Mouse (Mus musculus): ENCODE results near the gene Rangap1. TPM values are rescaled to one million over a fixed set of nuclear protein-coding genes. Genes with fewer than 3 reads are reported as not detected.
A peak's percentile ranks its signal among the peaks of the same experiment; 100 is the strongest.

The Rangap1 gene
- 166 and 178 TPM in 2 replicates for polyA plus RNA-seq (2016; fragmentation: Nextera tagmentation; extraction: Ambion mirVana)

- Histone ChIP-seq H3K27me3 (ENCODE audit: insufficient read depth, poor library complexity, severe bottlenecking) (no peaks in the 10 kb centered on the region), H3K4me3 (peak within 1 kb of the TSS; percentile 75), H3K4me1 (replicated peaks) (peaks cover 26% of the 10 kb centered on the region), H3K27ac (peak within 1 kb of the TSS; percentile 96), H3K9me3 (no peaks in the 10 kb centered on the region), H3K36me3 (0 out of 2 replicates have a peak, but pooled peaks cover 6% of the 10 kb centered on the region)
- DNase-seq (ENCODE audit: low spot score): peak; percentile 83
- under 1% methylated on average over 65 of the region's 65 CpGs for WGBS
Observed at GRCm38 (mm10) chr15:81744992-81745600, at the start of gene Rangap1, which contains the start of gene Zc3h7b. TSS of gene Rangap1 (minus strand) at chr15:81745530. TSS of gene Zc3h7b (plus strand) at chr15:81745057.

- Histone ChIP-seq H3K9me3 (no peaks in the 10 kb centered on the region), H3K27me3 (ENCODE audit: insufficient read depth, poor library complexity, severe bottlenecking) (no peaks in the 10 kb centered on the region), H3K36me3 (peaks cover 90% of the 10 kb centered on the region), H3K4me1 (replicated peaks) (no peaks in the 10 kb centered on the region), H3K4me3 (no peak overlapping the region), H3K27ac (no peak overlapping the region)
- no peak for DNase-seq (ENCODE audit: low spot score)
- 88% methylated on average over 9 of the region's 9 CpGs for WGBS
Observed at GRCm38 (mm10) chr15:81792444-81792843, 47.1 kb upstream of the Rangap1 start.

DNA sequence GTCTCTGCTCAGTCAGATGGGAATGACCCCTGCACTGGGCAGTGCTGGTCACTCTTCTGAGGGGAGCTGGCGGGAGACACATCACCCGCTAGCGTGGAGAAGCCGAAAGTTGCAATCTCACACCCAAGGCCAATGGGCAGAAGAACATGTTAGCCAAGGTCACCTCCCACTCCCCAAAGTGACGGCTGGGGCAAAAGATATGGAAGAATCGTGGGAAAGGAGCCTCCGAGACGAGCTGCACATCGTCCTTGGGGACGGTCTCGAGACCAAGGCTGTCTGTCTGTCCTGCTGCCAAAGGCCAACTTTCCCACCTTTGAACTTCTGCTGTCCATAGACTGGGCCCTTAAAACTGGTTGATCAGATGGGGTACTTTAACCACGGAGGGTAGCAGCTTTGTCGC is 42.2 kb upstream of the Rangap1 start:
- Histone ChIP-seq H3K4me3 (no peak overlapping the region), H3K27ac (no peak overlapping the region), H3K4me1 (replicated peaks) (no peaks in the 10 kb centered on the region), H3K27me3 (ENCODE audit: insufficient read depth, poor library complexity, severe bottlenecking) (no peaks in the 10 kb centered on the region), H3K9me3 (0 out of 2 replicates have a peak, but pooled peaks cover 3% of the 10 kb centered on the region), H3K36me3 (peaks cover 98% of the 10 kb centered on the region)
- 95% methylated on average over 13 of the region's 13 CpGs for WGBS
- no peak for DNase-seq (ENCODE audit: low spot score)

- Histone ChIP-seq H3K4me3 (no peak overlapping the region), H3K27ac (no peak overlapping the region), H3K27me3 (ENCODE audit: insufficient read depth, poor library complexity, severe bottlenecking) (no peaks in the 10 kb centered on the region), H3K9me3 (0 out of 2 replicates have a peak, but pooled peaks cover 3% of the 10 kb centered on the region), H3K36me3 (peaks cover 98% of the 10 kb centered on the region), H3K4me1 (replicated peaks) (no peaks in the 10 kb centered on the region)
- DNase-seq (ENCODE audit: low spot score): no peak
- WGBS: 95% methylated on average over 8 of the region's 8 CpGs
Observed at GRCm38 (mm10) chr15:81785701-81786100, 40.4 kb upstream of the Rangap1 start.

DNA sequence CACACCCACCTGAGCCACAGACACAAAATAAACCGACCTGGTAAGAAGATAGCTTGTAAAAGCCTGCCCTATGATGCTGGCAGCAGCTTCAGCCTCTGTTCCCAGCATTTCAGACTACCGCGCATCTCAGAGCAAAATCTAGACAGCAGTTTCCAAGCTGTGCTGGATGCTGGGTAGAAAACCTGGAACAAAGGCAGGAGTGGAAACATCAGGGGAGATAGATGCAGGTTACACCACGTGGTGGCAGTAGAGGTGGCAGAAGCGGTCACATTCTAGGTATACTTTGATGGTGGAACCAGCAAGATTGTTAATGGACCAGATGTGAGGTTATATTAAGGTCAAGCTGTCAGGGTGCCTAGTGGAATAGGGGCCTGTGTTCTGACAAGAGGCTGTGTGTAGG is 39.4 kb upstream of the Rangap1 start:
- Histone ChIP-seq H3K27me3 (ENCODE audit: insufficient read depth, poor library complexity, severe bottlenecking) (no peaks in the 10 kb centered on the region), H3K9me3 (0 out of 2 replicates have a peak, but pooled peaks cover 3% of the 10 kb centered on the region), H3K4me1 (replicated peaks) (no peaks in the 10 kb centered on the region), H3K4me3 (no peak overlapping the region), H3K36me3 (peaks cover 98% of the 10 kb centered on the region), H3K27ac (no peak overlapping the region)
- no peak for DNase-seq (ENCODE audit: low spot score)
- WGBS: 76% methylated on average over 5 of the region's 5 CpGs

GRCm38 (mm10) chr15:81781816-81782215 is 36.5 kb upstream of the Rangap1 start:
- Histone ChIP-seq H3K36me3 (peaks cover 99% of the 10 kb centered on the region), H3K9me3 (0 out of 2 replicates have a peak, but pooled peaks cover 3% of the 10 kb centered on the region), H3K4me1 (replicated peaks) (no peaks in the 10 kb centered on the region), H3K27ac (no peak overlapping the region), H3K4me3 (no peak overlapping the region), H3K27me3 (ENCODE audit: insufficient read depth, poor library complexity, severe bottlenecking) (no peaks in the 10 kb centered on the region)
- DNase-seq (ENCODE audit: low spot score): no peak
- 91% methylated on average over 7 of the region's 7 CpGs for WGBS

- peaks cover 100% of the 10 kb centered on the region for H3K36me3 ChIP-seq
- H3K27ac ChIP-seq: no peak overlapping the region
- H3K4me3 ChIP-seq: no peak overlapping the region
- H3K4me1 ChIP-seq (replicated peaks): no peaks in the 10 kb centered on the region
- H3K27me3 ChIP-seq (ENCODE audit: insufficient read depth, poor library complexity, severe bottlenecking): no peaks in the 10 kb centered on the region
- no peak for DNase-seq (ENCODE audit: low spot score)
- H3K9me3 ChIP-seq: no peaks in the 10 kb centered on the region
- 89% methylated on average over 11 of the region's 11 CpGs for WGBS
Observed at GRCm38 (mm10) chr15:81776631-81777422, 31.5 kb upstream of the Rangap1 start.

GRCm38 (mm10) chr15:81774505-81775171 is 29.3 kb upstream of the Rangap1 start:
- peaks cover 5% of the 10 kb centered on the region; the same call in 1 of the 2 replicates for H3K9me3 ChIP-seq
- no peaks in the 10 kb centered on the region for H3K4me1 ChIP-seq (replicated peaks)
- H3K36me3 ChIP-seq: peaks cover 95% of the 10 kb centered on the region
- no peak overlapping the region for H3K4me3 ChIP-seq
- no peak for DNase-seq (ENCODE audit: low spot score)
- no peaks in the 10 kb centered on the region for H3K27me3 ChIP-seq (ENCODE audit: insufficient read depth, poor library complexity, severe bottlenecking)
- 91% methylated on average over 15 of the region's 15 CpGs for WGBS
- no peak overlapping the region for H3K27ac ChIP-seq

GRCm38 (mm10) chr15:81772431-81773120 is 27.2 kb upstream of the Rangap1 start:
- Histone ChIP-seq H3K9me3 (peaks cover 5% of the 10 kb centered on the region; the same call in 1 of the 2 replicates), H3K27me3 (ENCODE audit: insufficient read depth, poor library complexity, severe bottlenecking) (no peaks in the 10 kb centered on the region), H3K4me3 (no peak overlapping the region), H3K36me3 (peaks cover 95% of the 10 kb centered on the region), H3K4me1 (replicated peaks) (no peaks in the 10 kb centered on the region), H3K27ac (no peak overlapping the region)
- 75% methylated on average over 20 of the region's 20 CpGs for WGBS
- peak; percentile 12 for DNase-seq (ENCODE audit: low spot score)

- 53% methylated on average over 13 of the region's 13 CpGs for WGBS
- Histone ChIP-seq H3K4me1 (replicated peaks) (no peaks in the 10 kb centered on the region), H3K36me3 (peaks cover 60% of the 10 kb centered on the region), H3K9me3 (peaks cover 5% of the 10 kb centered on the region; the same call in 1 of the 2 replicates), H3K27me3 (ENCODE audit: insufficient read depth, poor library complexity, severe bottlenecking) (no peaks in the 10 kb centered on the region), H3K4me3 (no peak overlapping the region), H3K27ac (no peak overlapping the region)
- no peak for DNase-seq (ENCODE audit: low spot score)
Observed at GRCm38 (mm10) chr15:81769037-81769436, 23.7 kb upstream of the Rangap1 start.

- H3K4me3 ChIP-seq: no peak overlapping the region
- H3K36me3 ChIP-seq: peaks cover 45% of the 10 kb centered on the region
- no peaks in the 10 kb centered on the region for H3K27me3 ChIP-seq (ENCODE audit: insufficient read depth, poor library complexity, severe bottlenecking)
- no peaks in the 10 kb centered on the region for H3K4me1 ChIP-seq (replicated peaks)
- no peak overlapping the region for H3K27ac ChIP-seq
- H3K9me3 ChIP-seq: peaks cover 5% of the 10 kb centered on the region; the same call in 1 of the 2 replicates
- DNase-seq (ENCODE audit: low spot score): no peak
- WGBS: 90% methylated on average over 5 of the region's 5 CpGs
Observed at GRCm38 (mm10) chr15:81766439-81766838, 21.1 kb upstream of the Rangap1 start.

- Histone ChIP-seq H3K4me1 (replicated peaks) (no peaks in the 10 kb centered on the region), H3K36me3 (peaks cover 45% of the 10 kb centered on the region), H3K27ac (no peak overlapping the region), H3K4me3 (no peak overlapping the region), H3K27me3 (ENCODE audit: insufficient read depth, poor library complexity, severe bottlenecking) (no peaks in the 10 kb centered on the region), H3K9me3 (peaks cover 5% of the 10 kb centered on the region; the same call in 1 of the 2 replicates)
- 91% methylated on average over 9 of the region's 9 CpGs for WGBS
- no peak for DNase-seq (ENCODE audit: low spot score)
Observed at GRCm38 (mm10) chr15:81765651-81766050, 20.3 kb upstream of the Rangap1 start.

Measured in hindbrain, embryonic 10.5 days (tissue).